Mouse (Mus musculus): ENCODE measurements around the gene Cytip. TPM values are rescaled to one million over a fixed set of nuclear protein-coding genes. Genes with fewer than 3 reads are reported as not detected.

The Cytip gene
- polyA plus RNA-seq, 1 experiment from 2014 or later, result 0.95 TPM

- H3K27me3 ChIP-seq (ENCODE audit: control insufficient read depth, insufficient read depth, low read length), result no peaks in the 10 kb centered on the region
- H3K9ac ChIP-seq (replicated peaks; ENCODE audit: low read depth, low read length), result no peak overlapping the region
- H3K4me3 ChIP-seq (ENCODE audit: low read depth, low read length), result no peak overlapping the region
- H3K4me2 ChIP-seq (replicated peaks; ENCODE audit: low read depth, low read length), result no peak overlapping the region
- ATAC-seq (ENCODE audit: insufficient number of reproducible peaks, insufficient read depth, low FRiP score, low read depth), result no peak
- no peaks in the 10 kb centered on the region for H3K9me3 ChIP-seq (ENCODE audit: control insufficient read depth, low read depth, low read length)
- 89% methylated on average over 2 of the region's 2 CpGs for WGBS
- H3K4me1 ChIP-seq (ENCODE audit: control insufficient read depth, insufficient read depth, low read length), result no peaks in the 10 kb centered on the region
- no peaks in the 10 kb centered on the region for H3K36me3 ChIP-seq (ENCODE audit: control insufficient read depth, insufficient read depth, low read length)
- no peak overlapping the region for H3K27ac ChIP-seq (ENCODE audit: low read length)
Observed at GRCm38 (mm10) chr2:58169173-58169572, 26.2 kb downstream of the Cytip start.

DNA sequence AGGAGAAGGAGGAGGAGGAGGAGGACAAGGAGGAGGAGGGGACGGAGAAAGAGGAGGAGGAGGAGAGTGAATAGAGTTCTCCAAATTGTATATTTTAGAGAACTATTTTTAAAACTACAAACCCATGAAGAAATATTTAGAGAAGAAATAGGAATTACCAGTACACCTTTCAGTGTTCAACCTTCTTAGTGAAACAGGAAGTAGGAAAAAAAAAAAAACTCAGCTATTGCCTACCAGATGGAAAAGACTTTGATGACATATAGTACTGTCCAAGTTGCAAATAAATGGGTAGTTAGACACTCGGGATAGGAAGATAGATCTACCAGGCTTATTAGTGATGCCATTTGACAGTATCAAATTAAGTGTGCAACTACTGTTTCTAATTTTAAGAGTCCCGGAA is 27.7 kb downstream of the Cytip start:
- Histone ChIP-seq H3K4me2 (replicated peaks; ENCODE audit: low read depth, low read length) (no peak overlapping the region), H3K9ac (replicated peaks; ENCODE audit: low read depth, low read length) (no peak overlapping the region), H3K27ac (ENCODE audit: low read length) (no peak overlapping the region), H3K4me3 (ENCODE audit: low read depth, low read length) (no peak overlapping the region), H3K4me1 (ENCODE audit: control insufficient read depth, insufficient read depth, low read length) (no peaks in the 10 kb centered on the region), H3K27me3 (ENCODE audit: control insufficient read depth, insufficient read depth, low read length) (no peaks in the 10 kb centered on the region), H3K36me3 (ENCODE audit: control insufficient read depth, insufficient read depth, low read length) (no peaks in the 10 kb centered on the region), H3K9me3 (ENCODE audit: control insufficient read depth, low read depth, low read length) (no peaks in the 10 kb centered on the region)
- WGBS, result 75% methylated on average over 3 of the region's 3 CpGs
- ATAC-seq (ENCODE audit: insufficient number of reproducible peaks, insufficient read depth, low FRiP score, low read depth), result no peak

DNA sequence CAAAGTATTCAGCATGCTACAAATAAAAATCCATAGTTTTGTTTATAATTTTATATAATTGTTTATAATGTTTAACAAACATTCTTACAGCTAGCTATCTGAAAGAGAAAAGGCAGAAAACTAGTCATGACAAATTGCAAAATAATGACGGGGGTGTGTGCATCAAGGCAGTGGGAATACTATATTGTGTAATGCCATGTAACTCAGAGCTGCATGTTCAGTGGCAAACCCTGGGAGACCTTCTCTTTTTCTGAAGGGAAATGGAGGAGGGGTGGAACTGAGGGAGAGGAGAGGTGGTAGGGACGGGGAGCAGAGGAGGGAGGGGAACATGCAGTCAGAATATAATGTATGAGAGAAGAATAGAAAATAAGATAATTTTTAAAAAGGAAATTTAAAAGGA is 28.6 kb downstream of the Cytip start:
- Histone ChIP-seq H3K27ac (ENCODE audit: low read length) (no peak overlapping the region), H3K4me3 (ENCODE audit: low read depth, low read length) (no peak overlapping the region), H3K36me3 (ENCODE audit: control insufficient read depth, insufficient read depth, low read length) (no peaks in the 10 kb centered on the region), H3K9me3 (ENCODE audit: control insufficient read depth, low read depth, low read length) (no peaks in the 10 kb centered on the region), H3K27me3 (ENCODE audit: control insufficient read depth, insufficient read depth, low read length) (no peaks in the 10 kb centered on the region), H3K9ac (replicated peaks; ENCODE audit: low read depth, low read length) (no peak overlapping the region), H3K4me1 (ENCODE audit: control insufficient read depth, insufficient read depth, low read length) (no peaks in the 10 kb centered on the region), H3K4me2 (replicated peaks; ENCODE audit: low read depth, low read length) (no peak overlapping the region)
- 66% methylated on average over 2 of the region's 2 CpGs for WGBS
- ATAC-seq (ENCODE audit: insufficient number of reproducible peaks, insufficient read depth, low FRiP score, low read depth), result no peak

DNA sequence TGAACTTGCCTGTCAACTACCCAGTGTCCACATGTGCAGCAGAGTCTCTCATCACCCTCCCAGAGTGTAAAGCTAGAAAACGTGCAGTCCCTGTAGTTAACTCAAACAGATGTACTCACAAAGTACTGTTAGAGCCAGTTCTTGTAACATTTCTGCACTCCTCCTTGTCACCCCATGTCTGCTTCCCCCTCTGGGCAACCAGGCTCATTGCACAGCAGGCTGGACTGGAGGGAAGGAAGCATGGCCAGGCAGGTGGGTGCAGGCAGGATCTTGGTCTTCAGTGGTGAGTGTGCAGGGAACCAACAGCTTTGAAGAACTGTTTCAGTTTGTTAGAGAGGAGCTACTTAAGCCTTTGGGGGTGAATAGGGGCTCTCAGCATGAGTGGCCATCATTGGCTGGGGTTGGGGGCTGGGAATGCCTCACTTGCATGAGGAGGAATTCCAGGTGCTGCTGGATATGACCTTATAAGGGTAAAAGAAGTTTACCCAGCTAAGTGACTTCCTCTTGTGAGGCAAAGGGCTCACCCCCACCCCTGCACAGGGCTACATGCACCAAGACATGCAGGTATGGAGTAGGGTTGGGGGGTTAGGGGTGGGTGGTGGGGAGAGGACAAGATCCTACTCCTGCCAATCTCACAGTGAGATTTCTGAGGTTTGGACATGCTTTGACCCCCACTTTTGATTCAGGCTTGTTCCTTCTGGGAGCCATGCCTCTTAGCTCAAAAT is 31.7 kb downstream of the Cytip start:
- no peak overlapping the region for H3K9ac ChIP-seq (replicated peaks; ENCODE audit: low read depth, low read length)
- no peaks in the 10 kb centered on the region for H3K27me3 ChIP-seq (ENCODE audit: control insufficient read depth, insufficient read depth, low read length)
- ATAC-seq (ENCODE audit: insufficient number of reproducible peaks, insufficient read depth, low FRiP score, low read depth), result no peak
- no peak overlapping the region for H3K4me3 ChIP-seq (ENCODE audit: low read depth, low read length)
- no peaks in the 10 kb centered on the region for H3K9me3 ChIP-seq (ENCODE audit: control insufficient read depth, low read depth, low read length)
- WGBS, result 48% methylated on average over 1 of the region's 1 CpGs
- no peaks in the 10 kb centered on the region for H3K36me3 ChIP-seq (ENCODE audit: control insufficient read depth, insufficient read depth, low read length)
- no peaks in the 10 kb centered on the region for H3K4me1 ChIP-seq (ENCODE audit: control insufficient read depth, insufficient read depth, low read length)
- no peak overlapping the region for H3K27ac ChIP-seq (ENCODE audit: low read length)
- no peak overlapping the region for H3K4me2 ChIP-seq (replicated peaks; ENCODE audit: low read depth, low read length)

DNA sequence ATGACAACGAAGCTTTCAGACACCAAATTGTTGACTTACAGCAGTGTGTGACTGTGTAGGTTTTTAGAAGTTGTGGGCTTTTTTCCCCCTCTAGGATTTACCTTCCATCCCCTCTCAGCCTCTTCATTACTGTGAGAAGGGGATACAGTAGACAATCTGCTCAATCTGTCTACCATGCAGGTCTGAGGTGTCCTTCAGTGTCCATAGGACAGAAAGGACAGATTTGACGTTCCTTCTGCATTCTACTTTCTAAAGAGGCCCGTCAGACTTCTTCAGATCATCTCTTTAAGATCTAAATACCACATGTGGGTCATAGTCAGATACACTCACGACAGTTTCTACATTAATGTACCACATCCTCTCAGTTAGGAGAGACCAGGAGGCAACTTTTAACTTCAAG is 33.5 kb downstream of the Cytip start:
- H3K4me3 ChIP-seq (ENCODE audit: low read depth, low read length), result no peak overlapping the region
- H3K4me1 ChIP-seq (ENCODE audit: control insufficient read depth, insufficient read depth, low read length), result no peaks in the 10 kb centered on the region
- H3K4me2 ChIP-seq (replicated peaks; ENCODE audit: low read depth, low read length), result no peak overlapping the region
- ATAC-seq (ENCODE audit: insufficient number of reproducible peaks, insufficient read depth, low FRiP score, low read depth), result no peak
- no peak overlapping the region for H3K9ac ChIP-seq (replicated peaks; ENCODE audit: low read depth, low read length)
- no peaks in the 10 kb centered on the region for H3K27me3 ChIP-seq (ENCODE audit: control insufficient read depth, insufficient read depth, low read length)
- WGBS, result 86% methylated on average over 4 of the region's 4 CpGs
- H3K9me3 ChIP-seq (ENCODE audit: control insufficient read depth, low read depth, low read length), result no peaks in the 10 kb centered on the region
- no peaks in the 10 kb centered on the region for H3K36me3 ChIP-seq (ENCODE audit: control insufficient read depth, insufficient read depth, low read length)
- H3K27ac ChIP-seq (ENCODE audit: low read length), result no peak overlapping the region

DNA sequence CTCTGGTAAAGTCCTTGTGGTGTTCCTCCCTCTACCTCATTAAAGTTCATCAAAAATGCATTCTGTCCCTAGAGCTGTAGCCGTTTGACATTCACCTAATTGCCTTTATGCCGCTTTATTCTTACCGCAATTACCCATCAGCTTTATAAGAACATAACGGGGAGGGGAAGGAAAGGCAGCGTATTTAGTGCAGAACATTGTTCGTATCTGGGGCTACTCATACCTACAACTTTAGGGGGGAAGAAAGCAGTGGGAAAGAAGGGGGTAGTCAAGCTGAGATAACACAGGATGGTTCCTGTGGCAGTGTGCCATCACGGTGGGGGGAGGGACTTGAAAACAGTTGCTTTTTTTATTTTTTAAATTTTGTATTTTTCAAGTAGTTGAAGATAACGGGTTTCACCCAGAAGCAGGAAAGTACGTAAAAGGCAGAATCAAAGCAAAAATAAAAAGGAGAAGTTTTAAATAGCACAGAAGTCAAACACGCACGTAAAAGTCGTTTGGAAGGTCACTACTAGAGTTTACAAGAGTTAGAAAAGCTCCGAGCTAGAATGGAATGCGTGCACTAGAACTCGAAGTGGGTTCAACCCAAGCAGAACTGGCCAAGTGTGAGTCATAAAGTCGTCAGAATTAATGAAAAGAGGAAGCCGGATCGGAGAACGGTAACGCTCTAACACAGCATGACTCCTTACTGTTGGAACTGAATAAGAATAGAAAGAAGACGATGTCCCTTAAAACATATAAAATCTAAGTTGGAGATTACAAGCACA is 34.6 kb downstream of the Cytip start:
- Histone ChIP-seq H3K4me1 (ENCODE audit: control insufficient read depth, insufficient read depth, low read length) (no peaks in the 10 kb centered on the region), H3K4me2 (replicated peaks; ENCODE audit: low read depth, low read length) (no peak overlapping the region), H3K4me3 (ENCODE audit: low read depth, low read length) (no peak overlapping the region), H3K36me3 (ENCODE audit: control insufficient read depth, insufficient read depth, low read length) (no peaks in the 10 kb centered on the region), H3K9ac (replicated peaks; ENCODE audit: low read depth, low read length) (no peak overlapping the region), H3K9me3 (ENCODE audit: control insufficient read depth, low read depth, low read length) (no peaks in the 10 kb centered on the region), H3K27me3 (ENCODE audit: control insufficient read depth, insufficient read depth, low read length) (no peaks in the 10 kb centered on the region), H3K27ac (ENCODE audit: low read length) (no peak overlapping the region)
- WGBS, result 74% methylated on average over 21 of the region's 21 CpGs
- ATAC-seq (ENCODE audit: insufficient number of reproducible peaks, insufficient read depth, low FRiP score, low read depth), result no peak

DNA sequence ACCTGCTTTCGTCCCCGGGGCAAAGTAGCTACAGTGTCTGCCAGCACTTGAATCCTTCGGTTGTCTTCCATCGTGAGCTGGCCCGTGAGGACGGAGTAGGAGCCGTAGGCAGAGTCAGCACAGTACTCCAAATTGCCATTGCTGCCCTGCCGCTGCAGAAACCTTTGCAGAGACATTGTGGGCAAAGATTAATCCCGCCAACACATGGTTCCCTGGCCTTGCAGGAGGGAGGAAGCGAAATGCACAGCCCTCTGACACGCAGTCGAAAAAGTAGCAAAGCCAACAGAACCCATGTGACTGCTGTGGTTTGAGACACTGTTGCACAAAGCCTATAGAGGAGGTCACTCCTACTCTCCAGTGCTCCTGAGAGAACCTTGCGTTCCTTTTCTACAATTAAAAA is 35.5 kb downstream of the Cytip start:
- Histone ChIP-seq H3K36me3 (ENCODE audit: control insufficient read depth, insufficient read depth, low read length) (no peaks in the 10 kb centered on the region), H3K4me3 (ENCODE audit: low read depth, low read length) (no peak overlapping the region), H3K9me3 (ENCODE audit: control insufficient read depth, low read depth, low read length) (no peaks in the 10 kb centered on the region), H3K27me3 (ENCODE audit: control insufficient read depth, insufficient read depth, low read length) (no peaks in the 10 kb centered on the region), H3K27ac (ENCODE audit: low read length) (no peak overlapping the region), H3K4me2 (replicated peaks; ENCODE audit: low read depth, low read length) (no peak overlapping the region), H3K9ac (replicated peaks; ENCODE audit: low read depth, low read length) (no peak overlapping the region), H3K4me1 (ENCODE audit: control insufficient read depth, insufficient read depth, low read length) (no peaks in the 10 kb centered on the region)
- WGBS, result 87% methylated on average over 13 of the region's 13 CpGs
- no peak for ATAC-seq (ENCODE audit: insufficient number of reproducible peaks, insufficient read depth, low FRiP score, low read depth)

DNA sequence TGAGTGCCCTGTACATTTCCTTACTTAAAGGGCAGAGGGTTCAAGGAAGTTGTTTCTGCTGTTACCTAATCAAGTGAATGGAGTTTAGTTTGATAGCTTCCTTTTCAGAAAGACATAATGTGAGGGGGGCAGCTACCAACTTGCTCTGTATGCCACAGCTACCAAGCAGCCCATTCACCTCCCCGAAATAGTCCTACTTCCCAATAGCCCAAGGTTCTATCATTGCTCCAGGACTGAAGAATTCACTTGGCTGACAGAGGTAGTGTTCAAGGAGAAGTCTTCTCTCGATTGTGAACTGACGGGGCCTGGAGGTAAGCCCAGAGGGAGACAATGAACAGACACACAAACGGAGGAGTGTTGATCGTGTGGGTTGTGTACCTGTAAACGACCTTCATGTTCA is 36.2 kb downstream of the Cytip start:
- H3K27me3 ChIP-seq (ENCODE audit: control insufficient read depth, insufficient read depth, low read length), result no peaks in the 10 kb centered on the region
- no peak overlapping the region for H3K4me3 ChIP-seq (ENCODE audit: low read depth, low read length)
- ATAC-seq (ENCODE audit: insufficient number of reproducible peaks, insufficient read depth, low FRiP score, low read depth), result no peak
- H3K4me1 ChIP-seq (ENCODE audit: control insufficient read depth, insufficient read depth, low read length), result no peaks in the 10 kb centered on the region
- H3K4me2 ChIP-seq (replicated peaks; ENCODE audit: low read depth, low read length), result no peak overlapping the region
- no peak overlapping the region for H3K27ac ChIP-seq (ENCODE audit: low read length)
- H3K9me3 ChIP-seq (ENCODE audit: control insufficient read depth, low read depth, low read length), result no peaks in the 10 kb centered on the region
- H3K36me3 ChIP-seq (ENCODE audit: control insufficient read depth, insufficient read depth, low read length), result no peaks in the 10 kb centered on the region
- H3K9ac ChIP-seq (replicated peaks; ENCODE audit: low read depth, low read length), result no peak overlapping the region
- WGBS, result 80% methylated on average over 6 of the region's 6 CpGs

Data from stomach, embryonic 14.5 days (tissue).